ENCODE assay signal across 8 mouse cellular contexts in genomic region chr19:34922603-34922963, GRCm38 (mm10). TPM values are rescaled to one million over a fixed set of nuclear protein-coding genes. Genes with fewer than 3 reads are reported as not detected.
DNase-seq lines count a peak whose midpoint lies in the region; ATAC-seq and TF ChIP-seq lines count a peak whose summit lies in the region.

No protein-coding gene starts in this region.

- WGBS in heart, embryonic 16.5 days, result 0% methylated on average over 9 of the region's 9 CpGs
- 2% methylated on average over 9 of the region's 9 CpGs for WGBS in macrophage (ENCODE audit: missing documents)

- TF ChIP-seq POLR2A in ES-Bruce4 (IDR thresholded peaks at IDR 0.05; ENCODE audit: insufficient read depth, low read length), result no peak

- ATAC-seq in heart, embryonic 16.5 days (replicated peaks; ENCODE audit: extremely low read depth, insufficient read depth, low FRiP score), result no peak; the same call in 1 of the 2 replicates

- TF ChIP-seq EP300 in ES-Bruce4 (IDR thresholded peaks at IDR 0.05; ENCODE audit: insufficient read depth, low read depth, low read length), result no peak

- H3K4me3 ChIP-seq in ES-Bruce4 (ENCODE audit: low read depth, low read length) (peak overlapping the region; percentile 93), macrophage (ENCODE audit: inconsistent target) (peak overlapping the region; percentile 88)
- peak overlapping the region; percentile 69 for H3K4me3 ChIP-seq in heart, embryonic 16.5 days (ENCODE audit: low read length)

- H3K9ac ChIP-seq in ES-Bruce4 (ENCODE audit: low read depth, poor library complexity, severe bottlenecking), result peak overlapping the region; percentile 67
- H3K9ac ChIP-seq in heart, embryonic 16.5 days (ENCODE audit: low read length), result peak overlapping the region; percentile 73

- H3K9me3 ChIP-seq in ES-Bruce4 (replicated peaks; ENCODE audit: control insufficient read depth, insufficient read depth, low read length, poor library complexity, severe bottlenecking), result no peaks in the 10 kb centered on the region
- H3K9me3 ChIP-seq in heart, embryonic 16.5 days (replicated peaks; ENCODE audit: control insufficient read depth, low read length), result no peaks in the 10 kb centered on the region

- H3K27ac ChIP-seq in ES-Bruce4 (ENCODE audit: insufficient read depth, low read length), result peak overlapping the region; percentile 52
- peak overlapping the region; percentile 44 for H3K27ac ChIP-seq in heart, embryonic 16.5 days (ENCODE audit: low read length)
- H3K27ac ChIP-seq in macrophage, result peak overlapping the region; percentile 62

- peaks cover 2% of the 10 kb centered on the region for H3K4me1 ChIP-seq in ES-Bruce4 (ENCODE audit: control insufficient read depth, insufficient read depth, low read length)
- H3K4me1 ChIP-seq in heart, embryonic 16.5 days (ENCODE audit: control insufficient read depth, insufficient read depth, low read length), result peaks cover 7% of the 10 kb centered on the region; the same call in 1 of the 2 replicates

- peaks cover 48% of the 10 kb centered on the region for H3K79me2 ChIP-seq in macrophage (ENCODE audit: inconsistent target)

- DNase-seq in heart, adult 8-10 months (ENCODE audit: low spot score), result peak; percentile 0
- no peak for DNase-seq in heart, postnatal 36 days
- no peak for DNase-seq in urinary bladder, postnatal 25 days (ENCODE audit: low spot score)
- no peak for DNase-seq in Muller cell, postnatal 12 days (ENCODE audit: inconsistent ontology term)
- DNase-seq in cerebellum, adult 11-12 months, result no peak

- intact Hi-C loops in heart, postnatal 36 days (cut with DNase I), result loop anchor here (5.0 to 10.0 kb wide), 2 partner anchors 95 to 258 kb away; no protein-coding TSS in a partner anchor

- peaks cover 19% of the 10 kb centered on the region for H3K36me3 ChIP-seq in ES-Bruce4 (ENCODE audit: control insufficient read depth, insufficient read depth, low read length, poor library complexity, severe bottlenecking)
- peaks cover 10% of the 10 kb centered on the region for H3K36me3 ChIP-seq in heart, embryonic 16.5 days (ENCODE audit: control insufficient read depth, insufficient read depth)
- H3K36me3 ChIP-seq in macrophage (ENCODE audit: inconsistent target), result no peaks in the 10 kb centered on the region

- no peak for TF ChIP-seq CTCF in ES-Bruce4 (IDR thresholded peaks at IDR 0.05; ENCODE audit: low read depth, low read length)

- H3K27me3 ChIP-seq in ES-Bruce4 (ENCODE audit: control insufficient read depth, insufficient read depth, low read length, poor library complexity, severe bottlenecking), result no peaks in the 10 kb centered on the region
- no peaks in the 10 kb centered on the region for H3K27me3 ChIP-seq in heart, embryonic 16.5 days (ENCODE audit: control insufficient read depth, insufficient read depth, low read length)

- H3K4me2 ChIP-seq in heart, embryonic 16.5 days (ENCODE audit: low read depth, low read length), result peak overlapping the region; percentile 83

RNA-seq across cellular contexts. Expression of gene Kif20b, which starts 0.4 kb away (rescaled TPM):
- under 1 TPM; 0.30 to 0.87 (median 0.56) TPM for total RNA-seq in heart, adult 8-10 months (2022)
- total RNA-seq in heart, postnatal 36 days (2021), result 1 to 10 TPM; 1.6 to 1.9 TPM
- polyA plus RNA-seq in ES-Bruce4 (2011; ENCODE audit: insufficient read depth, insufficient read length, low read depth, missing spikeins) (133 and 144 TPM in 2 replicates), macrophage (2018) (3.2 to 9.6 TPM (median 8.4 TPM) in 3 replicates)
- 37.9 and 39.9 TPM in 2 replicates for polyA plus RNA-seq in heart, embryonic 16.5 days (2015; fragmentation: Nextera tagmentation; extraction: Ambion mirVana)
- total RNA-seq in macrophage (2018; cell fraction: chromatin; rRNA removed), result 10 to 100 TPM in 13 of 26 experiments, 1 to 10 TPM in 13; 1.3 to 35.6 (median 10.2) TPM
- 1 to 10 TPM; 1.0 to 8.8 (median 3.7) TPM for total RNA-seq in macrophage (2018; cell fraction: cytosol; rRNA removed)
- 10 to 100 TPM in 5 of 26 experiments, 1 to 10 TPM in 21; 1.0 to 22.8 (median 5.8) TPM for total RNA-seq in macrophage (2018; cell fraction: nucleus; rRNA removed)

RNA-seq across cellular contexts. Expression of gene Pank1, which starts 43.3 kb away (rescaled TPM):
- 10 to 100 TPM; 40.7 to 48.9 (median 45.0) TPM for total RNA-seq in heart, adult 8-10 months (2022)
- total RNA-seq in heart, postnatal 36 days (2021), result 10 to 100 TPM; 51.7 to 56.2 TPM
- polyA plus RNA-seq in ES-Bruce4 (2011; ENCODE audit: insufficient read depth, insufficient read length, low read depth, missing spikeins) (7.4 and 8.7 TPM in 2 replicates), macrophage (2018) (4.2 to 7.6 TPM (median 6.3 TPM) in 3 replicates)
- polyA plus RNA-seq in heart, embryonic 16.5 days (2015; fragmentation: Nextera tagmentation; extraction: Ambion mirVana), result 12.9 and 14.8 TPM in 2 replicates
- total RNA-seq in macrophage (2018; cell fraction: chromatin; rRNA removed), result 10 to 100 TPM in 1 of 26 experiments, 1 to 10 TPM in 18, under 1 TPM in 4, not detected in 3; 0.21 to 10.1 (median 3.4) TPM
- total RNA-seq in macrophage (2018; cell fraction: cytosol; rRNA removed), result 1 to 10 TPM; 1.9 to 7.9 (median 4.2) TPM
- total RNA-seq in macrophage (2018; cell fraction: nucleus; rRNA removed), result 10 to 100 TPM in 1 of 26 experiments, 1 to 10 TPM in 23, under 1 TPM in 2; 0.48 to 13.8 (median 3.3) TPM
